Mouse (Mus musculus): Measurements from ENCODE around the gene Scn3a. TPM values are rescaled to one million over a fixed set of nuclear protein-coding genes. Genes with fewer than 3 reads are reported as not detected.

Gene Scn3a
- 1.8 and 1.9 TPM in 2 replicates for polyA plus RNA-seq (2012; rRNA removed)
- polyA plus RNA-seq (2014; fragmentation: Nextera tagmentation; extraction: Ambion mirVana), result 1.7 TPM in 2 replicates

GRCm38 (mm10) chr2:65566793-65567787, at the start of gene Scn3a:
Scn3a (minus strand) TSS chr2:65567627.
- Histone ChIP-seq H3K9ac (ENCODE audit: low read depth, low read length, severe bottlenecking) (no peak within 1 kb of the TSS), H3K4me3 (replicated peaks; ENCODE audit: low read length) (peak within 1 kb of the TSS; percentile 11; the same call in 1 of the 2 replicates), H3K36me3 (ENCODE audit: control insufficient read depth, insufficient read depth, low read length) (no peaks in the 10 kb centered on the region), H3K4me2 (replicated peaks; ENCODE audit: low read depth, low read length, severe bottlenecking) (peak within 1 kb of the TSS; percentile 39; the same call in 1 of the 2 replicates), H3K27me3 (ENCODE audit: control insufficient read depth, insufficient read depth, low read length) (no peaks in the 10 kb centered on the region), H3K4me1 (ENCODE audit: control insufficient read depth, insufficient read depth, low read length) (no peaks in the 10 kb centered on the region), H3K27ac (replicated peaks; ENCODE audit: low read depth, low read length) (no peak within 1 kb of the TSS), H3K9me3 (ENCODE audit: control insufficient read depth, low read length) (no peaks in the 10 kb centered on the region)
- DNase-seq (ENCODE audit: low spot score) (peak; percentile 77), ATAC-seq (ENCODE audit: low FRiP score, low read depth) (0 out of 2 replicates have a peak, but pooled peaks have one; percentile 34)
- no peak for TF ChIP-seq POLR2A (IDR thresholded peaks at IDR 0.05; ENCODE audit: borderline replicate concordance, extremely low read depth, insufficient read depth, insufficient read length)
- WGBS, result 16% methylated on average over 16 of the region's 16 CpGs

GRCm38 (mm10) chr2:65611887-65612286, 44.5 kb upstream of the Scn3a start:
- no peak for ATAC-seq (ENCODE audit: low FRiP score, low read depth)
- WGBS, result 79% methylated on average over 4 of the region's 4 CpGs
- H3K36me3 ChIP-seq (ENCODE audit: control insufficient read depth, insufficient read depth, low read length), result no peaks in the 10 kb centered on the region
- no peak for TF ChIP-seq POLR2A (IDR thresholded peaks at IDR 0.05; ENCODE audit: borderline replicate concordance, extremely low read depth, insufficient read depth, insufficient read length)
- no peak overlapping the region for H3K27ac ChIP-seq (replicated peaks; ENCODE audit: low read depth, low read length)
- DNase-seq (ENCODE audit: low spot score), result no peak
- no peak overlapping the region for H3K4me2 ChIP-seq (replicated peaks; ENCODE audit: low read depth, low read length, severe bottlenecking)
- no peaks in the 10 kb centered on the region for H3K27me3 ChIP-seq (ENCODE audit: control insufficient read depth, insufficient read depth, low read length)
- H3K9ac ChIP-seq (ENCODE audit: low read depth, low read length, severe bottlenecking), result no peak overlapping the region
- H3K9me3 ChIP-seq (ENCODE audit: control insufficient read depth, low read length), result no peaks in the 10 kb centered on the region
- H3K4me3 ChIP-seq (replicated peaks; ENCODE audit: low read length), result no peak overlapping the region
- H3K4me1 ChIP-seq (ENCODE audit: control insufficient read depth, insufficient read depth, low read length), result no peaks in the 10 kb centered on the region

- DNase-seq (ENCODE audit: low spot score) (no peak), ATAC-seq (ENCODE audit: low FRiP score, low read depth) (no peak)
- Histone ChIP-seq H3K9me3 (ENCODE audit: control insufficient read depth, low read length) (no peaks in the 10 kb centered on the region), H3K4me3 (replicated peaks; ENCODE audit: low read length) (no peak overlapping the region), H3K4me1 (ENCODE audit: control insufficient read depth, insufficient read depth, low read length) (no peaks in the 10 kb centered on the region), H3K9ac (ENCODE audit: low read depth, low read length, severe bottlenecking) (no peak overlapping the region), H3K27me3 (ENCODE audit: control insufficient read depth, insufficient read depth, low read length) (no peaks in the 10 kb centered on the region), H3K4me2 (replicated peaks; ENCODE audit: low read depth, low read length, severe bottlenecking) (no peak overlapping the region), H3K27ac (replicated peaks; ENCODE audit: low read depth, low read length) (no peak overlapping the region), H3K36me3 (ENCODE audit: control insufficient read depth, insufficient read depth, low read length) (no peaks in the 10 kb centered on the region)
- no peak for TF ChIP-seq POLR2A (IDR thresholded peaks at IDR 0.05; ENCODE audit: borderline replicate concordance, extremely low read depth, insufficient read depth, insufficient read length)
Observed at GRCm38 (mm10) chr2:65607813-65608212, 40.4 kb upstream of the Scn3a start.

GRCm38 (mm10) chr2:65587679-65588078, 20.3 kb upstream of the Scn3a start:
- 64% methylated on average over 5 of the region's 5 CpGs for WGBS
- Histone ChIP-seq H3K27me3 (ENCODE audit: control insufficient read depth, insufficient read depth, low read length) (no peaks in the 10 kb centered on the region), H3K4me1 (ENCODE audit: control insufficient read depth, insufficient read depth, low read length) (no peaks in the 10 kb centered on the region), H3K9ac (ENCODE audit: low read depth, low read length, severe bottlenecking) (no peak overlapping the region), H3K4me2 (replicated peaks; ENCODE audit: low read depth, low read length, severe bottlenecking) (no peak overlapping the region), H3K36me3 (ENCODE audit: control insufficient read depth, insufficient read depth, low read length) (no peaks in the 10 kb centered on the region), H3K9me3 (ENCODE audit: control insufficient read depth, low read length) (no peaks in the 10 kb centered on the region), H3K27ac (replicated peaks; ENCODE audit: low read depth, low read length) (no peak overlapping the region), H3K4me3 (replicated peaks; ENCODE audit: low read length) (no peak overlapping the region)
- no peak for ATAC-seq (ENCODE audit: low FRiP score, low read depth)
- DNase-seq (ENCODE audit: low spot score), result no peak
- TF ChIP-seq POLR2A (IDR thresholded peaks at IDR 0.05; ENCODE audit: borderline replicate concordance, extremely low read depth, insufficient read depth, insufficient read length), result no peak

GRCm38 (mm10) chr2:65567925-65568324, 498 bp upstream of the Scn3a start:
- no peak overlapping the region for H3K9ac ChIP-seq (ENCODE audit: low read depth, low read length, severe bottlenecking)
- no peak overlapping the region for H3K4me3 ChIP-seq (replicated peaks; ENCODE audit: low read length)
- no peaks in the 10 kb centered on the region for H3K36me3 ChIP-seq (ENCODE audit: control insufficient read depth, insufficient read depth, low read length)
- DNase-seq (ENCODE audit: low spot score), result no peak
- no peak overlapping the region for H3K4me2 ChIP-seq (replicated peaks; ENCODE audit: low read depth, low read length, severe bottlenecking)
- WGBS, result 90% methylated on average over 4 of the region's 4 CpGs
- ATAC-seq (ENCODE audit: low FRiP score, low read depth), result no peak
- no peaks in the 10 kb centered on the region for H3K27me3 ChIP-seq (ENCODE audit: control insufficient read depth, insufficient read depth, low read length)
- H3K27ac ChIP-seq (replicated peaks; ENCODE audit: low read depth, low read length), result no peak overlapping the region
- no peak for TF ChIP-seq POLR2A (IDR thresholded peaks at IDR 0.05; ENCODE audit: borderline replicate concordance, extremely low read depth, insufficient read depth, insufficient read length)
- H3K9me3 ChIP-seq (ENCODE audit: control insufficient read depth, low read length), result no peaks in the 10 kb centered on the region
- no peaks in the 10 kb centered on the region for H3K4me1 ChIP-seq (ENCODE audit: control insufficient read depth, insufficient read depth, low read length)

Data from limb, embryonic 14.5 days (tissue).